Comparison of ENCODE assay signal across 8 mouse cellular contexts in the genomic region with DNA sequence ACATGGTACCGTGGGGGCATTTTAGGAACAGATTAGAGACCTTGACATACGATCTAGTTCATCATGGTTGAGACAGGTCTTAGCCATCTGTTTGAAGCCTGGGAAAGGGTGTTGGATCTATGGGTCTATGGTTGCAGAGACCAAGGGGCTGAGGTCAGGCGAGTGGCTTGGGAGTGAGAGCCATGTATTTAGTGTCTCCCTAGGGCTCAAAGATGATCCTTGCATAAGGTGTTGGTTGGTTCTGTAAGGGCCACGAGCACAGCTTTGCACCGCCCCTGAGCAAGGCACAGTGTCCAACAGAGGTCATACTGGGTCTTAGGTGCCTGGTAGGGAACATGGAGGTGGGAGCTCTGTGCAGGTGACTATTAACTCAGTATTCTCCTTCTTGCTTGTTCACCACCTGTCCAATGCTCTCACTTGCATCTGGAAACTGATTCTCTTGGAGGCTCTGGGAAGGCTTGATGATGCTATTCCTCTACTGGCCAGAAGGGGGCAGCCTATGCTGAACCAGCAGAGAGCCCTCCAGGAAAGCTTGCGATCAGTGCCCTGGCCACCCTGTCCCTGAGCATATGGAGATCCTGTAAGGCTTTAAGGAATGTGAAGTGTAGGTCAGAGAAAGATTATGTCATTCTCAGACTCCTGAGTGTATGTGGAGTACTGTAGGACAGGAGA. TPM values are rescaled to one million over a fixed set of nuclear protein-coding genes. Genes with fewer than 3 reads are reported as not detected.
DNase-seq lines count a peak whose midpoint lies in the region; ATAC-seq and TF ChIP-seq lines count a peak whose summit lies in the region.

No protein-coding gene starts in this region.

- WGBS in intestine, embryonic 14.5 days: 51% methylated on average over 6 of the region's 6 CpGs

- H3K27ac ChIP-seq in cortical plate, adult 2 months (ENCODE audit: insufficient read depth, low read length): 0 out of 2 replicates have a peak overlapping the region, but pooled peaks have one; percentile 31
- peak overlapping the region; percentile 77 for H3K27ac ChIP-seq in intestine, embryonic 14.5 days (ENCODE audit: low read depth)

- H3K4me3 ChIP-seq in cortical plate, adult 2 months (ENCODE audit: insufficient read depth, low read length): 0 out of 2 replicates have a peak overlapping the region, but pooled peaks have one; percentile 34
- H3K4me3 ChIP-seq in intestine, embryonic 14.5 days (ENCODE audit: low read depth, low read length): peak overlapping the region; percentile 47; the same call in 1 of the 2 replicates

- intact Hi-C loops in left cerebral cortex, postnatal 10 days (cut with DNase I): loop anchor here (5.0 kb wide), 1 partner anchor 154 kb away; no protein-coding TSS in a partner anchor

- DNase-seq in urinary bladder, postnatal 36 days (ENCODE audit: low spot score in 2 of 2): peak; percentile 51
- DNase-seq in urinary bladder, adult 2 months (ENCODE audit: low spot score): no peak
- peak; percentile 57 for DNase-seq in gastrocnemius, postnatal 25 days
- DNase-seq in intestine, embryonic 14.5 days (ENCODE audit: low spot score): peak; percentile 79
- peak; percentile 37 to 65 for DNase-seq in left cerebral cortex, postnatal 10 days (ENCODE audit: extremely low spot score in 1 of 2, low spot score in 2 of 2)
- peak; percentile 77 for DNase-seq in mesoderm, embryonic 11.5 days (ENCODE audit: low read depth, low spot score)
- peak; percentile 56 for DNase-seq in splenic B cell, adult 2 months (ENCODE audit: low read depth, low spot score)

- 0 out of 2 replicates have a peak overlapping the region, but pooled peaks have one; percentile 17 for H3K9ac ChIP-seq in intestine, embryonic 14.5 days (ENCODE audit: low read length)

- no peak for TF ChIP-seq POLR2A in cortical plate, adult 2 months (IDR thresholded peaks at IDR 0.05; ENCODE audit: extremely low read depth, insufficient read depth, low read length)

- H3K4me1 ChIP-seq in cortical plate, adult 2 months (ENCODE audit: control insufficient read depth, insufficient read depth, low read length): no peaks in the 10 kb centered on the region; the same call in none of the 2 replicates
- peaks cover 13% of the 10 kb centered on the region; the same call in 1 of the 2 replicates for H3K4me1 ChIP-seq in intestine, embryonic 14.5 days (replicated peaks; ENCODE audit: control insufficient read depth, insufficient read depth, low read length)

- peak overlapping the region; percentile 77 for H3K4me2 ChIP-seq in intestine, embryonic 14.5 days (ENCODE audit: low read length)

- peak; percentile 75 for TF ChIP-seq CTCF in cortical plate, adult 2 months (IDR thresholded peaks at IDR 0.05; ENCODE audit: extremely low read depth, insufficient read depth, low read length)

- no peaks in the 10 kb centered on the region for H3K36me3 ChIP-seq in intestine, embryonic 14.5 days (ENCODE audit: control insufficient read depth, insufficient read depth, low read length)
- H3K36me3 ChIP-seq in splenic B cell, adult 2 months (ENCODE audit: control insufficient read depth, insufficient read depth, low read length, poor library complexity, severe bottlenecking): no peaks in the 10 kb centered on the region

- H3K27me3 ChIP-seq in intestine, embryonic 14.5 days (replicated peaks; ENCODE audit: control insufficient read depth, insufficient read depth, low read length): no peaks in the 10 kb centered on the region
- H3K27me3 ChIP-seq in splenic B cell, adult 2 months (ENCODE audit: control insufficient read depth, insufficient read depth, low read length, poor library complexity, severe bottlenecking): no peaks in the 10 kb centered on the region

- 0 out of 2 replicates have a peak, but pooled peaks have one; percentile 24 for ATAC-seq in intestine, embryonic 14.5 days (replicated peaks; ENCODE audit: low FRiP score, low TSS enrichment, low read depth)

- H3K9me3 ChIP-seq in intestine, embryonic 14.5 days (ENCODE audit: control insufficient read depth, low read length): no peaks in the 10 kb centered on the region

RNA-seq across cellular contexts. Expression of a gene that starts 1.0 kb away (rescaled TPM):
- 75.6 and 76.3 TPM in 2 replicates for polyA plus RNA-seq in urinary bladder, adult 2 months (2012; rRNA removed)
- 11.1 and 11.6 TPM in 2 replicates for polyA plus RNA-seq in cortical plate, adult 2 months (2012; rRNA removed)
- total RNA-seq in gastrocnemius, postnatal 25 days (2021): 100 to 1,000 TPM in 1 of 2 experiments, 10 to 100 TPM in 1; 72.9 to 155 TPM
- 24.2 and 31.4 TPM in 2 replicates for polyA plus RNA-seq in intestine, embryonic 14.5 days (2014; fragmentation: Nextera tagmentation; extraction: Ambion mirVana)
- total RNA-seq in left cerebral cortex, postnatal 10 days (2021): 10 to 100 TPM; 59.4 to 77.7 TPM

RNA-seq across cellular contexts. Expression of a gene that starts 59.7 kb away (rescaled TPM):
- 10.6 and 12.6 TPM in 2 replicates for polyA plus RNA-seq in urinary bladder, adult 2 months (2012; rRNA removed)
- 49.9 and 53.1 TPM in 2 replicates for polyA plus RNA-seq in cortical plate, adult 2 months (2012; rRNA removed)
- 1 to 10 TPM; 2.7 to 2.8 TPM for total RNA-seq in gastrocnemius, postnatal 25 days (2021)
- polyA plus RNA-seq in intestine, embryonic 14.5 days (2014; fragmentation: Nextera tagmentation; extraction: Ambion mirVana): 4.7 and 5.3 TPM in 2 replicates
- 10 to 100 TPM; 60.8 to 62.0 TPM for total RNA-seq in left cerebral cortex, postnatal 10 days (2021)
